Mouse (Mus musculus) erythroblast, embryonic 14.5 days (primary cell): ENCODE results near the gene Gm8122.
"Not testable (repeated sequence)": the region's sequence is repeated elsewhere in the genome, so short reads cannot be mapped to it uniquely, and the experiment has no call there.

Experiments used
- GATA1 ChIP-seq: IDR thresholded peaks from 2 replicates; pipeline ENCODE4 v1.6.1; 2012; ENCODE audit warnings: low read length, inconsistent platforms, mixed read lengths
- TAL1 ChIP-seq: IDR thresholded peaks from 3 replicates; pipeline ENCODE4 v1.6.1; 2012; ENCODE audit warnings: low read length, inconsistent platforms, mixed read lengths

DNA sequence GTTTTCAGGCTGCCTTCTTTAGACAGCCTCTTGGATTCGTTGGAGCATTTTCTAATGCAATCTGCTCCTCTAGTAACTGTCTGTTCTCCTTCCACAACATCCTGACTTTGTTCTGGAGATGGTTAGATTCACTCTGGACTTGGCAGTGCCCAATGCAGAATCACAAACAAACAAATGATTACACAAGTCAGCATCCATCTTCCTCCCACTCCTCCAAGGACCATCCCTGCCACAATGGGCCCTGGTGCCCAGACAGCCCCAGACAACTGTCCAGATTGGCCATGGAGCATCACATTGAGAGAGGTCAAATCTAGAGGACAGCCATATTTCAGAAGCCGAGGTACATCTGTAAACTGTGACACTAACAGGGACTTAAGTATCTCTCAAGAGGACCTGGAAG, 42.4 kb upstream of the Gm8122 start:
- not testable (repeated sequence) for TF ChIP-seq GATA1, TAL1
